Mouse (Mus musculus): Measurements from ENCODE around the gene Dst.

DNA sequence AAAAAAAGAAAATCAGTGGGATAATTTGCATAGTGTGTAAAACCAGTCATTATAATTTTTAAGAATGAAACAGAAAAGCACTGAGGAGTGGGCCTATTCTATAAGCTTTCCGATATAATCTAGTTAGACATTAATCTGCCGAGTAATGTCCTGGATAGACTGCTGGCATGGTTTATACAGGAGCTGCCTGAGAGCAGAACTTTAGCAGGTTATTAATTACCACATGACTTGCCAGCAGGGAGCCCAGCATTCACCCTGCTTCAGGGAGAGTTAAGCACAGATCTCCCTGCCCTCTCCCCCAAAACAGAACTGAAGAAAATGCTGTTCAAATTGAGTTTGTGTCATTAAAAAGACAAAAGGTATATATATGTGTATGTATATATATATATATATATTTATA lies 323.0 kb downstream of the Dst start:
- TF ChIP-seq CTCF (IDR thresholded peaks at IDR 0.05; ENCODE audit: low read depth) (no peak), EP300 (IDR thresholded peaks at IDR 0.05; ENCODE audit: low read depth) (no peak)

All from liver, embryonic 14.5 days (tissue).